Mouse (Mus musculus): ENCODE results near the gene Kras.

- TF ChIP-seq CTCF (IDR thresholded peaks at IDR 0.05; ENCODE audit: insufficient read depth, low read length): no peak
- TF ChIP-seq POLR2A (IDR thresholded peaks at IDR 0.05; ENCODE audit: borderline replicate concordance, extremely low read depth, low read depth, low read length): no peak
Measured at GRCm38 (mm10) chr6:145256701-145257073, 6.6 kb upstream of the Kras start.
